Comparison of ENCODE assay signal across 8 mouse cellular contexts in genomic region chr14:40956252-40957146, GRCm38 (mm10). TPM values are rescaled to one million over a fixed set of nuclear protein-coding genes. Genes with fewer than 3 reads are reported as not detected.
DNase-seq lines count a peak whose midpoint lies in the region; ATAC-seq and TF ChIP-seq lines count a peak whose summit lies in the region.

No protein-coding gene starts in this region.

- 0 out of 2 replicates have a peak, but pooled peaks cover 3% of the 10 kb centered on the region for H3K79me2 ChIP-seq in heart, adult 2 months (replicated peaks; ENCODE audit: control insufficient read depth, insufficient read depth, low read length)
- peaks cover 76% of the 10 kb centered on the region for H3K79me2 ChIP-seq in myocyte (ENCODE audit: control insufficient read depth, insufficient read depth)

- peak; percentile 56 to 77 for DNase-seq in right cerebral cortex, adult 2 months (ENCODE audit: low spot score in 2 of 2)
- DNase-seq in right cerebral cortex, postnatal 14 days: no peak
- DNase-seq in heart, adult 2 months: peak; percentile 64
- DNase-seq in kidney, adult 2 months: peak; percentile 67
- DNase-seq in liver, embryonic 14.5 days (ENCODE audit: low read depth in 3 of 3, low spot score in 3 of 3): peak in 1 of 3 experiments; percentile 52
- DNase-seq in urinary bladder, adult 18-20 months (ENCODE audit: low spot score in 2 of 2): no peak

- TF ChIP-seq EP300 in heart, adult 2 months (IDR thresholded peaks at IDR 0.05; ENCODE audit: insufficient read depth, low read depth, low read length): 0 out of 2 replicates have a peak, but pooled peaks have one; percentile 40
- no peak for TF ChIP-seq EP300 in liver, embryonic 14.5 days (IDR thresholded peaks at IDR 0.05; ENCODE audit: low read depth)

- no peak overlapping the region for H3K4me3 ChIP-seq in heart, adult 2 months
- no peak overlapping the region for H3K4me3 ChIP-seq in kidney, adult 2 months (ENCODE audit: insufficient read depth, low read depth, low read length)
- no peak overlapping the region for H3K4me3 ChIP-seq in liver, embryonic 14.5 days (ENCODE audit: insufficient read depth in 1 of 2, low read depth in 2 of 2, low read length in 2 of 2)
- no peak overlapping the region for H3K4me3 ChIP-seq in myocyte

- H3K4me2 ChIP-seq in liver, embryonic 14.5 days (ENCODE audit: low read depth): peak overlapping the region; percentile 29
- peak overlapping the region; percentile 85 for H3K4me2 ChIP-seq in myocyte (ENCODE audit: low read depth)

- H3K27ac ChIP-seq in heart, adult 2 months: peak overlapping the region; percentile 93
- H3K27ac ChIP-seq in kidney, adult 2 months (ENCODE audit: insufficient read depth, low read depth, low read length): peak overlapping the region; percentile 59
- H3K27ac ChIP-seq in liver, embryonic 14.5 days: peak overlapping the region; percentile 40

- no peaks in the 10 kb centered on the region for H3K9me3 ChIP-seq in liver, embryonic 14.5 days (ENCODE audit: control insufficient read depth, low read length)

- H3ac ChIP-seq in myocyte (ENCODE audit: control insufficient read depth, insufficient read length): no peak overlapping the region

- H3K9ac ChIP-seq in heart, adult 2 months (ENCODE audit: low read depth, low read length): peak overlapping the region; percentile 19; the same call in 1 of the 2 replicates
- peak overlapping the region; percentile 48 for H3K9ac ChIP-seq in liver, embryonic 14.5 days (replicated peaks)

- peaks cover 10% of the 10 kb centered on the region for H3K36me3 ChIP-seq in heart, adult 2 months (ENCODE audit: control insufficient read depth, insufficient read depth, low read length)
- H3K36me3 ChIP-seq in kidney, adult 2 months (ENCODE audit: control insufficient read depth, insufficient read depth, low read length): no peaks in the 10 kb centered on the region
- no peaks in the 10 kb centered on the region for H3K36me3 ChIP-seq in liver, embryonic 14.5 days (replicated peaks; ENCODE audit: control insufficient read depth, insufficient read depth, low read depth)
- no peaks in the 10 kb centered on the region for H3K36me3 ChIP-seq in myocyte (ENCODE audit: control insufficient read depth, insufficient read depth)

- peaks cover 37% of the 10 kb centered on the region for H3K4me1 ChIP-seq in heart, adult 2 months (ENCODE audit: control insufficient read depth, insufficient read depth, low read length)
- H3K4me1 ChIP-seq in kidney, adult 2 months (ENCODE audit: control insufficient read depth, insufficient read depth, low read length): peaks cover 45% of the 10 kb centered on the region
- H3K4me1 ChIP-seq in liver, embryonic 14.5 days (replicated peaks; ENCODE audit: control insufficient read depth in 2 of 2, insufficient read depth in 2 of 2, low read length in 1 of 2): peaks cover 63 to 73% of the 10 kb centered on the region in 2 experiments

- ATAC-seq in common myeloid progenitor, adult 5-6 weeks (replicated peaks; ENCODE audit: low read depth, poor library complexity, severe bottlenecking): peak; percentile 43
- peak; percentile 71 for ATAC-seq in liver, embryonic 14.5 days (ENCODE audit: insufficient read depth)

- peak; percentile 72 for TF ChIP-seq POLR2A in heart, adult 2 months (IDR thresholded peaks at IDR 0.05; ENCODE audit: insufficient read depth, low read depth, low read length)
- no peak for TF ChIP-seq POLR2A in kidney, adult 2 months (IDR thresholded peaks at IDR 0.05; ENCODE audit: low read depth, low read length)
- TF ChIP-seq POLR2A in myocyte (IDR thresholded peaks at IDR 0.05; ENCODE audit: insufficient read length, low read depth): peak; percentile 50

- TF ChIP-seq CTCF in heart, adult 2 months (IDR thresholded peaks at IDR 0.05): 0 out of 2 replicates have a peak, but pooled peaks have one; percentile 16
- peak; percentile 36; the same call in 1 of the 2 replicates for TF ChIP-seq CTCF in kidney, adult 2 months (conservative IDR thresholded peaks at IDR 0.05; ENCODE audit: insufficient read depth, insufficient read length, low read depth, low read length)
- TF ChIP-seq CTCF in liver, embryonic 14.5 days (IDR thresholded peaks at IDR 0.05; ENCODE audit: low read depth): peak; percentile 40

- intact Hi-C loops in heart, adult 2 months (cut with DNase I): no loop called here

- H3K27me3 ChIP-seq in heart, adult 2 months (ENCODE audit: control insufficient read depth, insufficient read depth, low read length): no peaks in the 10 kb centered on the region
- no peaks in the 10 kb centered on the region for H3K27me3 ChIP-seq in kidney, adult 2 months (replicated peaks; ENCODE audit: control insufficient read depth, insufficient read depth, low read length)
- no peaks in the 10 kb centered on the region for H3K27me3 ChIP-seq in liver, embryonic 14.5 days (ENCODE audit: control insufficient read depth, insufficient read depth, low read length)
- no peaks in the 10 kb centered on the region for H3K27me3 ChIP-seq in myocyte (ENCODE audit: control insufficient read depth, insufficient read depth, insufficient read length)

- 38% methylated on average over 13 of the region's 13 CpGs for WGBS in heart, adult 2 months
- 37% methylated on average over 13 of the region's 13 CpGs for WGBS in kidney, adult 2 months
- 21% methylated on average over 13 of the region's 13 CpGs for WGBS in liver, embryonic 14.5 days (ENCODE audit: insufficient replicate concordance)

TF ChIP-seq in myocyte, 11 proteins besides CTCF, POLR2A, EP300 and RAD21:
- TF ChIP-seq MYOG (IDR thresholded peaks at IDR 0.05; ENCODE audit: control insufficient read depth in 1 of 3, insufficient read depth in 1 of 3, insufficient read length in 2 of 3, low read depth in 2 of 3): no peak
- no peak for TF ChIP-seq TCF12 (IDR thresholded peaks at IDR 0.05; ENCODE audit: insufficient read depth, poor library complexity, severe bottlenecking)
- no peak for TF ChIP-seq SRF (IDR thresholded peaks at IDR 0.05; ENCODE audit: control insufficient read depth, insufficient read length, low read depth)
- no peak for TF ChIP-seq USF1 (IDR thresholded peaks at IDR 0.05; ENCODE audit: low read depth)
- no peak for TF ChIP-seq CEBPB (IDR thresholded peaks at IDR 0.05; ENCODE audit: insufficient read depth, poor library complexity, severe bottlenecking)
- no peak for TF ChIP-seq E2F4 (IDR thresholded peaks at IDR 0.05; ENCODE audit: insufficient read depth)
- no peak for TF ChIP-seq POLR2AphosphoS2 (IDR thresholded peaks at IDR 0.05; ENCODE audit: insufficient read length, low read depth)
- TF ChIP-seq REST (IDR thresholded peaks at IDR 0.05; ENCODE audit: insufficient read depth, insufficient read length): no peak
- TF ChIP-seq MAX (IDR thresholded peaks at IDR 0.05; ENCODE audit: low read depth): no peak
- no peak for TF ChIP-seq MYOD1 (IDR thresholded peaks at IDR 0.05; ENCODE audit: control insufficient read depth in 1 of 3, insufficient read length in 2 of 3, low read depth in 2 of 3)
- no peak for TF ChIP-seq TCF3 (IDR thresholded peaks at IDR 0.05; ENCODE audit: insufficient read length, low read depth)

RNA-seq across cellular contexts. Expression of gene Tspan14, which starts 10.1 kb away (rescaled TPM):
- 46.6 and 49.2 TPM in 2 replicates for total RNA-seq in common myeloid progenitor, adult 5-6 weeks (2017)
- 10 to 100 TPM; 11.8 to 18.6 TPM for total RNA-seq in heart, adult 2 months (2021)
- 25.7 and 26.4 TPM in 2 replicates for polyA plus RNA-seq in heart, adult 2 months (2012; rRNA removed)
- polyA plus RNA-seq in kidney, adult 2 months (2012; rRNA removed): 119 and 121 TPM in 2 replicates
- 22.0 and 22.9 TPM in 2 replicates for polyA plus RNA-seq in liver, embryonic 14.5 days (2012; rRNA removed)
- polyA plus RNA-seq in liver, embryonic 14.5 days (2014; fragmentation: Nextera tagmentation; extraction: Ambion mirVana): 25.4 and 28.5 TPM in 2 replicates
- 90.6 TPM for polyA plus RNA-seq in myocyte (2012; fragmentation: generic; extraction: Trizol)

RNA-seq across cellular contexts. Expression of gene Fam213a, which starts 57.1 kb away (rescaled TPM):
- 26.4 and 32.5 TPM in 2 replicates for total RNA-seq in common myeloid progenitor, adult 5-6 weeks (2017)
- 10 to 100 TPM; 27.1 to 32.4 TPM for total RNA-seq in heart, adult 2 months (2021)
- polyA plus RNA-seq in heart, adult 2 months (2012; rRNA removed): 13.5 and 16.6 TPM in 2 replicates
- 68.2 and 80.8 TPM in 2 replicates for polyA plus RNA-seq in kidney, adult 2 months (2012; rRNA removed)
- polyA plus RNA-seq in liver, embryonic 14.5 days (2012; rRNA removed): 22.0 and 39.4 TPM in 2 replicates
- 41.8 and 45.1 TPM in 2 replicates for polyA plus RNA-seq in liver, embryonic 14.5 days (2014; fragmentation: Nextera tagmentation; extraction: Ambion mirVana)
- 1.8 TPM for polyA plus RNA-seq in myocyte (2012; fragmentation: generic; extraction: Trizol)

Comparison
In these comparisons a context has a peak if more than half of its experiments do, and no peak if none do; other contexts are left out.
1. DNase-seq: peak in right cerebral cortex, adult 2 months (2 of 2), heart, adult 2 months (2 of 2) and kidney, adult 2 months (single experiment); none in right cerebral cortex, postnatal 14 days (single experiment) and urinary bladder, adult 18-20 months (0 of 2).
2. H3K27ac ChIP-seq: peak in every context shown above with its lines; median percentile 93 in heart, adult 2 months; 59 in kidney, adult 2 months; 40 in liver, embryonic 14.5 days.
3. Peak in every context shown above with its lines, with median percentiles within 50 percentile points of each other: CTCF ChIP-seq.